Mouse (Mus musculus) cerebellum, adult 11-12 months (tissue): ENCODE data around the gene Rarres2.

Source experiments
- DNase-seq: peaks from one replicate; pipeline ENCODE4 v3.0.0; 2022

Rarres2 gene

DNA sequence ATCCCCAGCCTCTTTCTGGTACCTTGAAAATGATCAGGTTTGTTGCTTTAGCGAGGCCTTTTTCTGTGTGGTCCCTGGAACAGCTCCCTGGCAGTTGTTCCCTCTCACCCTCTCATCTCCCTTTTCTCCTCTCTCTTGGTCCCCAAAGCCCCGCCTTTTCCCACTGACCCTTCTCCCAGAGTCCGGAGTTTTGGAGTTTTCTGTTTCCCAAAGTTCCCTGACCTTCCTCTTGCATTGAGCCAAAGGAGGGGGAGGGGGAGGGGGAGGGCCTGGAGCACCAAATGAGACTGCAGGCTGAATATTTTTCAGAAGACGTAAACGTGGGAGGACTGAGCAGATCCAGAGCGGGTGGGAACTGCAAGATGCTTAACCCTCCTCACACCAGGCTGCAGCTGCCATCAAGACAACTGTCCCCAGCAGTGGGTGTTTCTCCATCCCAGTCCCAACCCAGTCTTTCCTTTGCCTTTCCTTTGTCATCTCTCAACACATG, at the start of gene Rarres2:
Rarres2 (minus strand) TSS at position 218 of the 490 bp plus-strand sequence.
- DNase-seq = no peak

DNA sequence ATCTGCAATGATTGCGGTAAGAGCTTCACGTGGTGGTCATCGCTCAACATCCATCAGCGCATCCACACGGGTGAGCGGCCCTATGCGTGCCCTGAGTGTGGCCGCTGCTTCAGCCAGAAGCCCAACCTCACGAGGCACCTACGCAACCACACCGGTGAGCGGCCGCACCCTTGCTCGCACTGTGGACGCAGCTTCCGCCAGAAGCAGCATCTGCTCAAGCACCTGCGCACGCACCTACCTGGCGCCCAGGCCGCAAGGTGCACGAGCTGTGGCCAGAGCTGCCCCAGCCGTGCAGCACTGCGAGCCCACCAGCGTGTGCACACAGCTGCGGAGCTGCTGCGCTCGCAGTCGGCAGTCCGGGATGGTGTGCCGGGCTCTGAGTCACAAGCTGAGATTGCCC, 47.4 kb upstream of the Rarres2 start:
- no peak for DNase-seq

DNA sequence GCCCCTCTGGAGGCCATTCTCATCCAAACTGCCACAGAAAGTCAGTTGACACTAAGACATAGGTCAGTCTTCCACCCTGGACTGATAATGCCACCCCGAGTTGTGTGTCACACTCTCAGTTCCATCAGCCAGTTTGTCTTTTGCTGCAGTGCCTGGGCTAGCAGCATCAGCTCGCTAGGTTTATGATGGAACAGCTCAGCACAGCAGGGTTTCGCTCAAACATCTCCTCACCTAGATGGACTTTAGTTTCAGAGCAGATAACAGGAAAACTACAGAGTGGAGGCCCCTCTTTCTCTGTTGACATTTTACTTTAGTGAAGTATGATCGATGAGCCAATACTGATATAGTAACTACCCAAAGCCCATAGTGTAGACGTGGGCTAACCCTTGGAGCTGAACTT, 42.2 kb upstream of the Rarres2 start:
- DNase-seq = no peak

DNA sequence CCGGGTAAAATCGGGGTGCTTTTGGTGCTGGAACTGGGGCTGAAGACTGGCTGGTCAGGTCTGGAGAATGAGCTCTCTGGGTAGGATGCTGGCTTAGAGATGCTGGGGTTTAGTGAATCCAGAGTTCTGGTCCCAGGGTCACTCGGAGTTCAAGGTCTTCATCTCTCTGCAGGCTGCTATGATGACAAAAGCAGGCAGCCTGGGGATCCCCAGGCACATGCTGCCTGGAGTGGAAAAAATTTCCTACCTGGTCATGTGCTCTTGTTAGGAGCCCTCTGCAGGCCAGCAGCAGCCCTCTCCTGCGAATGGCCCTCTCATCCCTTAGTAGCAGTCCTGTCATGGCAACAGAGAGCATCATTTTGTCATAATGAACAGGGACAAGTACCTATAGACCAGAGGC, 40.9 kb upstream of the Rarres2 start:
- no peak for DNase-seq

DNA sequence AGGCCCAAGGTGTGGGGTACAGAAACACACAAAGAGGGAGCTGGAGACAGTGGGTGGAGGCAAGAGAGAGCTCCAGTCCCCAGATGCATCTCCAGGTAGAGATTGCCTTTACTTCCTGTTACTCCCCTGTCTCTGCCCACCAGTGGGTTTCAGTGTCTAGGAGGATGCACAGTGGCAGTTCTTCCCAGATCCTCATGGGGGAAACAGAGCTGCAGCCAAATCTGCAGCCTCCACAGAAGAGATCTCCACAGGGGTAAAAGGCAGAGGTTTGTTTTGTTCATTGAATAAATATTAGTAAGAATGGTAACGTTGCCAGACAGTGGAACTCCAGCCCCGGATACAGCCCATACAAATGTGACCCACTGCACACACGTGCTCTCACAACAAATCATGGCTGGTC, 38.1 kb upstream of the Rarres2 start:
- no peak for DNase-seq

DNA sequence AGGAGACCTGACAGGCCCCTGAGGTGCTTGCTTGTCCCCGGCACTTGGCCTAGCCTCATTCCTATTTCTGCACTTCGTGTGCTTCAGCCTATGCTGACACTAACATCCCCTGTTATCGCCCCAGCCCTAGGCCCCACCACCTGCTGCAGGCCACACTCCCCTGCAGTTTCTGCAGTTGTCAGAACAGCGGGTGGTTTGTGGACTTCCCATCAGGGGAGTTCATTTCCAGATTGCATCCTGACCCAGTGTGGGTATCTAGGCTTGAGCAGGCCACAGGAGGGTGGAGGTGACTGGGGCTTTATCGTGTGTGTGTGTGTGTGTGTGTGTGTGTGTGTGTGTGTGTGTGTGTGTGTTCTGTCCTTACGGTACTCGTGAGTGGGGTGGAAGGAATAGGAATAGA, 36.9 kb upstream of the Rarres2 start:
- peak; percentile 60 for DNase-seq

DNA sequence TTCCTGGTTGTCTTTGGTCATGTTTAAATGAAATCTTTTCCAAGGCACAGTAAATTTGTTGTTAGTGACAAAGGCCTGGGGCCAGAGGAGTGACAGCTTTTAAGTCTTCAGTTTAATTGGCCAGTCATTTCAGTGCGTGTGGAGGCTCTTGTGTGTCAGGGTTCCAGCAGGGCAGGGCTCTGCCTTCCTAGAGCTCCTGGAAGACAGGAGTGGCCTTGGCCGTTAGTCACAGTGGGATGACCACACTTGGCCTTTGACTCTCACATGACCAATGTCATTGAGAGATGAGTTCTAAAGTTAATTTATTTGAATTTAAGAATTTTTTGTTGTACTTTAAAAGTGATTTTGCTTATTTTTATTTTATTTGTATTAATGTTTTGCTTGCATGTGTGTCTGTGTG, 35.5 kb upstream of the Rarres2 start:
- DNase-seq = no peak

DNA sequence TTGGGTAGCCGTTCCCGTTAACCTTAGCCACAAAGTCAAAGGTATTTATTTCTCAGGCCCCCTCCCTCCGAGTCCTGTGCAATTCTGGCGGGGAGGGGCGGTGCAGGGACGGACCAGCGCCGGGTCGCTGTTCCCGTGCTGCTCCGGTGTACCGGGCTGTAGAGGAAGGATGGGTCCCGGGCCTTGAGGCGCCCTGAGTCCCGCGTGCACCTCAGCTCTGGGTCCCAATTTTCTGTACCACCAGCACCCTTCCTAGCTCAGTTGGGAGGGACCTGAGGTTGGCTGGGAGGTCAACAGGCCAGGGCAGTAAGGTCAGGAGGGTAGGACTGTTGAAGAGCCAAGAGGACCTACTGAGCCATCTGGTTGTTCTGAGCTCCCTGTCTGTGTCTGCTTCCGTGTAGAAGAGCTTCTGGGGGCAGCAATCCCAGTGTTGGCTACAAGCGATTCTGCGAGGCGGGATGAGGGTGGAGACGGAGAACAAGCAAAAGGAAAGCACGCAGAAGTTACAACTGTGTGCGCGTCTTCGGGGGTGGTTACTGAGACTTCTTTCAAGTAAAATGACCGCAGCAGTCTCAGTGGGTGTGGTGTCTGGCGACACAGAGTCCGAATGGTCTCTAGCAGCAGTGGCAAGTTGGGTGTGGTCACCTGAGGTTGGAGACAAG, 29.6 kb upstream of the Rarres2 start:
- DNase-seq = peak; percentile 72

DNA sequence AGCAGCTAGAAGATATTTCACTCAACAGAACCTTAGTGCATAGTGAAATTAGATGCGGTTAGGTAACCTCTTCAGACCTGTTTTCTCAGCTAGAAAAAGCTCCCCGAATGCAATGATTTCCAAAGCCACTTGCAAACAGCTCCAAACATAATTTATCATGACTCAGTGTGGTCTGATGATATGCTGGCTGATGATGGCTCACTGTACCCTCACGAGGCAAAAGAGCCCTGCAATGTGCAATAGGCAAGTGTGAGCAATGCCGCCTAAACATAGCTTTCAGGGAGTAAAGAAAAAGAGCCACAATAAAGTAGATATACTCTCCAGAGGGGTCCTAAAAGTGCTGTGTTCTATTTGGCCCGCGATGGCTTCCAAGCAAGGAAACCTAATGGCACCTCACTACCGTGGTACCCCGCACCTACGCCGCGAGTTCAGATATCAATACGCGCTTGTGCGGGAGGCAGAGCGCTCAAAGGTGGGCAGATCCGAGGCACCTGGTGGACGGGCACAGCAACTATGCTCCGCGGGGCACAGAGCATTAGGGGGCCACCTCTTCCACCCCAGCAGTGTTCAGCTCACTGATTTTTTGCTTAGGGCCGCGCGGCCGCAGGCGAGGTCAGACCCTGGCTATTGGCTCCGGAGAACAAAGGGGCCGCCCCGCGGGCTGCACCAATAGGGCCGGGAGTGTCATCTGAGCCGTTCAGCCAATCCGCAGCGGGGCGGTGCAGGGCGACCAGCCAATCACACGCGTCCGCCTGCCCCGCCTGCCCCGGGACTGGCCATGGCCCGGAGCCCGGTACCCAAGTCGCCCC, 28.9 kb upstream of the Rarres2 start, which contains the start of gene Zfp775:
Zfp775 (plus strand) TSS at position 793 of the 809 bp plus-strand sequence.
- peak; percentile 98 for DNase-seq

DNA sequence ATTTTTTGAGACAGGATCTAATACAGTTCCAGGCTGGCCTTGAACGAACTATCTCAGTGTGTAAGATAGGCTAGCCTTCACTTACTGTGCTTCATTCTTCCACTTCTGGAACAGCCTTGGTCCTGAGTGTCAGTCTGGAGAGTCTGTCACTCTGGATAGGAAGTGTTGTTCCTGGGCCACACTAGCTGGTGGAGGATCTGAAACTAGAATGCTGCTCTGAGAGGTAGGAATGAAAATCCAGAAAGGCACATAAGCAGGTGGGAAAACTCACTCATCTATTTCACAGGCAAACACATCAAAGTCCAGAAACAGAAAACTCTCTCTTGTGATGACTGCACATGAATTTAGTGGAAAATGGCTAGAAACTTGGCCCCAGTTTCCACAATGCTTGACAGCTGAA, 28.0 kb upstream of the Rarres2 start:
- no peak for DNase-seq

DNA sequence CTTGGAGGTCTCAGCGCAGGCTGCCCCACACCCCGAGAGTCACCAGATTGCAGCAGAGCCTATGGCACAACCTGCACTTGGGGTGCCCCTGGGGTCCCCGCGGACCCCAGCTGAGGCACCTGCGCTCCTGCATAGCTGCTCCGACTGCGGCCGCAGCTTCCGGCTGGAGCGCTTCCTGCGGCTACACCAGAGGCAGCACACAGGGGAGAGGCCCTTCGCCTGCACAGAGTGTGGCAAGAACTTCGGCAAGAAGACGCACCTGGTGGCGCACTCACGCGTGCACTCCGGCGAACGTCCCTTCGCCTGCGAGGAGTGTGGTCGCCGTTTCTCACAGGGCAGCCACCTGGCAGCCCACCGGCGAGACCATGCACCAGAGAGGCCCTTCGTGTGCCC, 24.6 kb upstream of the Rarres2 start:
- DNase-seq = no peak

DNA sequence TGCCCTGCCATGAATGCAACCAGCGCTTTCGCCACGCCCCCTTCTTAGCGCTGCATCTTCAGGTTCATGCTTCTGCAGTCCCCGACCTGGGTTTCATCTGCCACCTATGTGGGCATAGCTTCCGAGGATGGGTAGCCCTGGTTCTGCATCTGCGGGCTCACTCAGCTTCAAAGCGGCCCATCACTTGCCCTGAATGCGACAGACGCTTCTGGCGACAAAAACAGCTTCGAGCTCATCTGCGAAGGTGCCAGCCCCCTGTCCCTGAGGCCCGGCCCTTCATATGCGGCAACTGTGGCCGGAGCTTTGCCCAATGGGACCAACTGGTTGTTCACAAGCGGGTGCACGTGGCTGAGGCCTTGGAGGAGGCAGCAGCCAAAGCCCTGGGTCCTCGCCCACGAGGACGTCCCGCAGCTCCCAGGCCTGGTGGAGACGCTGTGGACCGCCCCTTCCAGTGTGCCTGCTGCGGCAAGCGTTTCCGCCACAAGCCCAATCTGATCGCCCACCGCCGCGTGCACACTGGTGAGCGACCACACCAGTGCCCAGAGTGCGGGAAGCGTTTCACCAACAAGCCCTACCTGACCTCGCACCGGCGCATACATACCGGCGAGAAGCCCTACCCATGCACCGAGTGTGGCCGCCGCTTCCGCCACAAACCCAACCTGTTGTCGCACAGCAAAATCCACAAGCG, 24.1 kb upstream of the Rarres2 start:
- peak; percentile 50 for DNase-seq

DNA sequence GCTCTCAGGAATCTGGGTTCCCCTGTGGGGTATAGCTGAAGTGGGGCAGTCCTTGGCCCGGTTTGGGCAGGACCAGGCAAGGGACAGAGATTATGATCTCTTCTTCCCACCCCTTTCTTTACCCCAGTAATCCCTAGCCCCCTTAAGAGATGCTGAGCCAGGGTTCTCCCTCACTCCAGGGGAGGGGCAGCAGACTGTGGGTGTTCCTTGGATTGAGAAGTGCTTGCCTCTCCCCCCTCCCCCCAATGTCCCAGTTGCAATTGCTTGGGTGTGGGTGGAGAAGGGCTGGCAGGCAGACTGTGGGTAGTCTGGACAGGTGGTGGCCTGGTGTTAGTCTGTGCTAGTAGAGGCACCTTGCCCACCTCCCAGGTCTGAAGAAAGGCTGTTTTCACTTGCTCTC, 22.7 kb upstream of the Rarres2 start:
- DNase-seq = peak; percentile 70

DNA sequence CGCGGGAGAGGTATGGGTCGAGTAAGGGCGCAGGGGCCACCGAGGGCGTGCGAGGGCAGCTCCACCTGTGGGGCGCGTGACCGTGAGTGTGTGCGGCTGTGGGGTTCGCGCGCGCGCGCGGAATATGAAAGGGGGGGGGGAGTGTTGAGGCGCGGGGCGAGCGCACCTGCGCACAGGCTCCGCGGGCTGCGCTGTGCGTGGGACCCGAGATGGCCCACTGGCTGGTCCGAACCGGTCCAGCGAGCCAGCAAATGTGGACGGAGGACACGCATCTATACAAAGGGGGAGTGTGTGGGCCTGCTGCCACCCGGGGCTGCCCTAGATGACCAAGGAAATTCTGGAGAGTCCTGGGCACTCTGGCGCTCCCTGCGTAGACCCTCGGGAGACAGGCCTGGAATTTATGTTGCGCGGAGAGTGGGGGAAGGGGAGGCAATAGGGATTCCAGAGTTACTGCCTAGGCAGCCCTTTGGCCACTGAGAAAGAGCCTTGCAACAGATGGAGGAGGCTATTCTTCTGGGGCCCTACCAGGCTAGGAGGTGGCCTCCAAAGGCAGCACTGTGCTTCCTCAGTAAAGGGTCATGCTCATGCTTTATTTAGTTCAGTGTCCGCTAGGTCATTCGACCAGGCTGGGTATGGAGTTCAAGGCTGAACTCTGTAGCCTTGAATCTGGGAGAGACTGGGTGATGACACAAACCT, 21.6 kb upstream of the Rarres2 start:
- no peak for DNase-seq

DNA sequence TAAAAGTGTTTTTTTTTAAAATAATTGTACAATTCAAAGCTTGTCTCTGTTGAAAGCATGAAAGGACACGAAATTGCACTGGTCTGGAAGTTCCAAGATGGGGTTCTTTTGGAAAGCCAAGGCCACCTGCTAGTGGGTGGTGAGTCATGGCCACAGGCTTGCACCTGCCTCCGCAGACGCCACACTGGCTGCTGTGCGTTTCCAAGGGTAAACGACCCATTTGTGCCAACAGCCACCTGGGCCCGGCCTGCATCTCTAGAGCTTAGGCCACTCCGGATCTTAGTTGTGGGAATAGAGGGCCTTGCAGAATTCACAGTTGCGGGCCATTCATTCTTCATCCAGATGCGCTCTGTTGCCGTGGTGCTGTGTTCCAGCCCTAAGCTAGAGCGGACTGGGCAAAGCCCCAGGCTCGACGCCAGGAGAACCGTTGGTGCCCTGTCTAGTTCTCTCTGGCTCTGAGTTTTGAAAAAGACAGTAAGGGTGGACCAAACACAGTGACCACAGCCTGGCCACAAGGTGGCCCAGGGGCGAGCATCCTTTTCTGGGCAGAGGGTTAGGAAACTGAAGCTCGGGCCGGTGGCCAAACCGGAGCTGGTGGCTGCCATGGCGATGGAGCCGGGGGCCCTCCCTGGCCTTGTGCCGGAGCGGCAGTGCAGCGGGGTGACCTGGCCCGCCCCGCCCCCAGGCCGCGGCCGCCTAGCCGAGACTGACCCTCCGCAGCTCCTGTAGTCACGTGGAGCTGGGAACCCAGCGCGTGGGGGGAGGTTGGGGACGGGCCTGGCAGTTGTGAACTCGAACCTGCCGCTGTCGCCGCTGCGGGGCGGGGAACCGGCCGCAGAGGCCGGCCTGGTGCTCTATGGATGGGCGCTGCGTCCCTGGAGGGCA, 20.8 kb upstream of the Rarres2 start, which contains the start of the genes Repin1 and Gm44965:
Repin1 (plus strand) TSS at position 726 of the 885 bp plus-strand sequence.
Gm44965 (plus strand) TSS at position 784 of the 885 bp plus-strand sequence.
- peak; percentile 97 for DNase-seq

DNA sequence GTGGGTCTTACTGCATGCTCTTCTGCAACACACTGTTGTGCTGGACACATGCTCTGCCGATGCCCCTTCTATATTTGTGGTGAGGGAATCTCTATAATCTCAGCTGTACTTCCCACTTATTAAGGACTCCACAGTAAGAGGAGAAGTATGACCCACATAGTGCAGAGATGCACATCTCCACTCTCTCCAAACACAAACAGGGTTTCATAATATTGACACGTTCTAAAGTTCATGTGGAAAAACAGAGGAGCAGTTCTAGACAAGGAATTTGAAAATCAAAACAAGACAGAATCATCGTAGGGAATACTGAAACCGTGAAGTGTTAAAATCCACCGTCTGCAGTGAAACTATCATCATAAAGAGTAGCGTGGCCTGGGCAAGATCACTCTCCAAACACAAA, 19.3 kb upstream of the Rarres2 start:
- DNase-seq = no peak

DNA sequence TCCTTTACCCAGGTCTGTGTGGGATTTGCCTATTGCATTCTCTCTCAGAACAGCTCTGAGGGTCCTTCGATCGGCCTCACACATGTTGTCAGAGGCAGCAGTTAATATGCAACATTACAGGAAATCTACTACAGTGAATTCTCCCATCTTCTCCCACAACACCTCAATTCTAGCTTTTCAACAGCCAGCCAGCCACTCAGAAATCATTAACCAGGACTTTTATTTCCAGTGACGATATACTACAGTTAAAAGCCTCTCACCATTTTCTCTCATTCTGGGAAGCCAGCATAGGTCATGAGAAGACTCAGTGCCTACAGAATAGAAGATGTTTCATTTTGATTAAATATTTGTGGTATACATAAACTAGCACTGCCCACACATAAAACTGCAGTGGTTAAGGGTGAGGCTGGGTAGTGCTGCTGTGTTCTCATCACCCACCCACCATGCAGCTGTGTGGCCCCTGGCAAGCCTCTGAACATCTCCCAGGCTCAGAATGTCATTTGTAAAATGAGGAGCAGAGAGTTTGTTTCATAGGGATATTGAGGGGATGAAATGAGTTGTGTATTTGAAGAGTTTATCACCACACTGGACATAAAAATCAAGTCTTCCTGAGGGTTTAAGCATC, 18.7 kb upstream of the Rarres2 start:
- no peak for DNase-seq

DNA sequence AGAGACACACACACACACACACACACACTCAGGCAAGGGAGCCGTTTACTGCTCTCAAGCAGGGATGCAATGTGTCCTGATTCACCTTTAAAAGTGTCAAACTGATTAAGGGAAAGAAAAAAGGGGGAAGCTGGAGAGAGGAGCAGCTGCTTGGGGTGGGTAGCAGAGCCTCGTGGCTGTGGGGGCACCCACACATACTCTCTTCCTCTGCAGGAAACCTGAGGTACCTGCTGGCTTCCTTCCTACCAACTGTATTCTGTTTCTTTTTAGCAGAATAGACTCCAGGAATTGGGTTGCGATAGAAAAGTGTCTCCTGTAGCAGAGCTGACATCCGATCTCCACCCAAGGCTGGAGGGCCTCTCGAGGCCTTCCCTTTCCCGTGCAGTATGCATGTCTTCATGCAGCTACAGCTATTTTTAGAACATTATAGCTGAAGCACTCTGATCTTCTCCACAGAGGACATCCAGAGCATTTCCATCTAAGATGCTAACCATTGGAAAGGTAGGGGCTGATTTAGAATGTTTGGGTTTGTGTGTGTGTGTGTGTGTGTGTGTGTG, 16.7 kb upstream of the Rarres2 start, which contains the start of gene Gm45021:
Gm45021 (plus strand) TSS at position 417 of the 557 bp plus-strand sequence.
- no peak for DNase-seq

DNA sequence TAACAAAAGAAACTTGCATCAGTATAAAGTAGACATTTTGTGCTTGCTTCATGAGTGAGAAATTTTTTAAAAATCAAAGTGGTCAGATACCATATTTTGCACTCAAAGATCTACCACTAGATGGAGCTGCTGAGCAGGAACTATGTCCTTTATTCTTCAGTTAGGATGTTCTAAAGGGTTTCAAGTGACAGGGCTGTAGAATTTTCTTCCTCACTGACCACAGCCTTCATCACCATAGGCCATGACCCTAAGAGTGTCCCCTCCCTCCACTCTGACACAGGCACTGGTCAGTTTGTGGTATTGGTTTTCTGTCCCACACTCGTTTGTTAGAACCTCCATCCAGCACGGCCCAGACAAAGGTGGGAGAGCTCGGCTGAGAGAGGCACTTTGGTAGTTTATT, 9.4 kb upstream of the Rarres2 start:
- no peak for DNase-seq

DNA sequence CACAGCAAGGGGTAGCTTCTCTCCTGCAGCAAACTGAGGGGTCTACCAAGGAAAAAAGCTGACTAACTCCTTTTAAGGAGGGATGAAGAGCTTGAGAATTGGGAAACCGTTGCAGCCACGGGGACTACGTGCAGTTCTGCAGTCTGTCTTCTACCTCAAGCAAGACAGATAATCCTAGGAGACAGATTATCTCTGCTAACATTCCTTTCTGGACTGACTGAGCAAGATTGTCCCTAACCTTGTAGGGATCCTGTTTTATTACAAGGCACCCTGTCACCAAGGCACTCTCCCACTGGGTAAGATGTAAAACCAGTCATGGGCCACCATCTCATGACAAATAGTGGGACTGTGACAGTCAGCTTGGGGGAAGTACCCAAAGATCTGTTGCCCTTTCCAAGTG, 8.7 kb upstream of the Rarres2 start:
- DNase-seq = no peak

DNA sequence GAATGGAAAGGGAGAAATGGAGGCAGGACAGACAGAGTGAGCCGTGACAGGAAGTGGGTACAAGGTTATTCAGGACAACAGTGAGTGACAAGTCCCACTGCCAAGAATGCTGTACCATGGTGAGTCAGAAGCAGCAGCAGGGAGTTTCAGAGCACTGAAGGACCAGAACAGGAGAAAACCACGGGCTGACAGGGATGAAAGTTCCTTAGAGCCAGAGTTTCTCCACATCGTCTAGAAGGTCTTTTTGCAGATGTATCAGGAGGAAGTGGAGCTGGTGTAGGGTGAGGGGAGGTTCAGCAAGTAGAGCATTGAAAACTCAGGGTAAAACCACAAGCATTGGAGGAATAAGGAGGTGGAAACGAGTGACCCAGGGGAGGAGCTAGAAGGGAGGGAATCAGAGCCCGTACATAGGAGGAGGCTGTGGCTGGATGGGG, 6.6 kb upstream of the Rarres2 start:
- no peak for DNase-seq
